ENCODE assay signal across 12 mouse cellular contexts in genomic region chr2:152931456-152932160, GRCm38 (mm10). TPM values are rescaled to one million over a fixed set of nuclear protein-coding genes. Genes with fewer than 3 reads are reported as not detected.
A peak's percentile ranks its signal among the peaks of the same experiment; 100 is the strongest.
DNase-seq lines count a peak whose midpoint lies in the region; ATAC-seq and TF ChIP-seq lines count a peak whose summit lies in the region.
"Had no signal": no experiment of that assay in that cellular context is flagged by ENCODE, and none has a peak within 500 bp of the region (broad histone marks: within the 10 kb centered on the region; RNA-seq: fewer than 3 reads in every experiment).

No protein-coding gene starts in this region.

- no peak overlapping the region for H3K27ac ChIP-seq in hindbrain, embryonic 16.5 days (ENCODE audit: low read depth, low read length)
- no peak overlapping the region for H3K27ac ChIP-seq in hindbrain, embryonic 11.5 days (ENCODE audit: low read depth, low read length)
- H3K27ac ChIP-seq in midbrain, postnatal 0 days (ENCODE audit: low read depth, low read length) = peak overlapping the region; percentile 38; the same call in 1 of the 2 replicates
- H3K27ac ChIP-seq in midbrain, embryonic 11.5 days (ENCODE audit: low read depth, low read length) = no peak overlapping the region
- no peak overlapping the region; the same call in 1 of the 2 replicates for H3K27ac ChIP-seq in embryonic facial prominence, embryonic 15.5 days (replicated peaks)
- peak overlapping the region; percentile 60 for H3K27ac ChIP-seq in stomach, embryonic 16.5 days (ENCODE audit: low read length)
- H3K27ac ChIP-seq: liver, embryonic 14.5 days had no signal

- H3K36me3 ChIP-seq in hindbrain, embryonic 16.5 days (ENCODE audit: control insufficient read depth, insufficient read depth, low read length) = no peaks in the 10 kb centered on the region
- no peaks in the 10 kb centered on the region for H3K36me3 ChIP-seq in hindbrain, embryonic 11.5 days (ENCODE audit: control insufficient read depth, insufficient read depth, low read length)
- no peaks in the 10 kb centered on the region for H3K36me3 ChIP-seq in midbrain, postnatal 0 days (ENCODE audit: insufficient read depth, low read length)
- H3K36me3 ChIP-seq in midbrain, embryonic 11.5 days (ENCODE audit: control insufficient read depth, insufficient read depth, low read length) = no peaks in the 10 kb centered on the region
- H3K36me3 ChIP-seq in embryonic facial prominence, embryonic 15.5 days = no peaks in the 10 kb centered on the region
- H3K36me3 ChIP-seq in stomach, embryonic 16.5 days (ENCODE audit: control insufficient read depth, insufficient read depth, low read length) = no peaks in the 10 kb centered on the region

- 81% methylated on average over 11 of the region's 12 CpGs for WGBS in hindbrain, embryonic 16.5 days
- 71% methylated on average over 12 of the region's 12 CpGs for WGBS in hindbrain, embryonic 11.5 days
- 71% methylated on average over 11 of the region's 12 CpGs for WGBS in midbrain, postnatal 0 days
- WGBS in midbrain, embryonic 11.5 days = 81% methylated on average over 12 of the region's 12 CpGs
- WGBS in embryonic facial prominence, embryonic 15.5 days = 75% methylated on average over 12 of the region's 12 CpGs
- WGBS in stomach, embryonic 16.5 days = 65% methylated on average over 12 of the region's 12 CpGs

- H3K9ac ChIP-seq in hindbrain, embryonic 16.5 days (ENCODE audit: low read depth, low read length) = no peak overlapping the region
- H3K9ac ChIP-seq in hindbrain, embryonic 11.5 days (ENCODE audit: low read depth, low read length) = no peak overlapping the region
- no peak overlapping the region for H3K9ac ChIP-seq in midbrain, postnatal 0 days (replicated peaks; ENCODE audit: low read length, poor library complexity, severe bottlenecking)
- H3K9ac ChIP-seq in midbrain, embryonic 11.5 days (ENCODE audit: low read length) = no peak overlapping the region
- no peak overlapping the region for H3K9ac ChIP-seq in embryonic facial prominence, embryonic 15.5 days
- peak overlapping the region; percentile 54 for H3K9ac ChIP-seq in stomach, embryonic 16.5 days (ENCODE audit: low read length)
- H3K9ac ChIP-seq: liver, embryonic 14.5 days had no signal

- H3K4me2 ChIP-seq in hindbrain, embryonic 16.5 days (ENCODE audit: low read length) = no peak overlapping the region
- no peak overlapping the region for H3K4me2 ChIP-seq in hindbrain, embryonic 11.5 days (replicated peaks; ENCODE audit: low read depth, low read length)
- H3K4me2 ChIP-seq in midbrain, postnatal 0 days (ENCODE audit: low read depth, low read length, poor library complexity, severe bottlenecking) = no peak overlapping the region
- H3K4me2 ChIP-seq in midbrain, embryonic 11.5 days = no peak overlapping the region
- H3K4me2 ChIP-seq in embryonic facial prominence, embryonic 15.5 days (replicated peaks) = no peak overlapping the region
- H3K4me2 ChIP-seq in stomach, embryonic 16.5 days (ENCODE audit: low read depth, low read length) = no peak overlapping the region

- no peaks in the 10 kb centered on the region for H3K9me3 ChIP-seq in hindbrain, embryonic 16.5 days (ENCODE audit: control insufficient read depth, low read length)
- no peaks in the 10 kb centered on the region for H3K9me3 ChIP-seq in hindbrain, embryonic 11.5 days (ENCODE audit: control insufficient read depth, low read length)
- no peaks in the 10 kb centered on the region for H3K9me3 ChIP-seq in midbrain, postnatal 0 days (ENCODE audit: low read length)
- H3K9me3 ChIP-seq in midbrain, embryonic 11.5 days (ENCODE audit: control insufficient read depth, low read length) = no peaks in the 10 kb centered on the region
- H3K9me3 ChIP-seq in embryonic facial prominence, embryonic 15.5 days (replicated peaks) = no peaks in the 10 kb centered on the region
- H3K9me3 ChIP-seq in stomach, embryonic 16.5 days (replicated peaks; ENCODE audit: control insufficient read depth, low read length) = no peaks in the 10 kb centered on the region

- no peak for TF ChIP-seq CTCF in midbrain, postnatal 0 days (IDR thresholded peaks at IDR 0.05)

- 0 out of 2 replicates have a peak, but pooled peaks cover 2% of the 10 kb centered on the region for H3K27me3 ChIP-seq in hindbrain, embryonic 16.5 days (replicated peaks; ENCODE audit: control insufficient read depth, insufficient read depth, low read length)
- H3K27me3 ChIP-seq in hindbrain, embryonic 11.5 days (ENCODE audit: control insufficient read depth, insufficient read depth, low read length) = no peaks in the 10 kb centered on the region
- no peaks in the 10 kb centered on the region for H3K27me3 ChIP-seq in midbrain, postnatal 0 days (ENCODE audit: insufficient read depth, low read length)
- no peaks in the 10 kb centered on the region; the same call in 1 of the 2 replicates for H3K27me3 ChIP-seq in midbrain, embryonic 11.5 days (ENCODE audit: control insufficient read depth, insufficient read depth, low read length)
- no peaks in the 10 kb centered on the region for H3K27me3 ChIP-seq in embryonic facial prominence, embryonic 15.5 days
- H3K27me3 ChIP-seq in stomach, embryonic 16.5 days (ENCODE audit: control insufficient read depth, insufficient read depth, low read length) = no peaks in the 10 kb centered on the region
- H3K27me3 ChIP-seq: Patski had no signal

- DNase-seq in hindbrain, embryonic 11.5 days (ENCODE audit: low spot score) = no peak
- no peak for DNase-seq in midbrain, postnatal 0 days (ENCODE audit: low spot score)
- DNase-seq in midbrain, embryonic 11.5 days (ENCODE audit: low spot score, missing footprints) = no peak
- DNase-seq in cerebellum, adult 8-10 months = no peak
- DNase-seq: cerebellum, postnatal 36 days had no signal

- no peak overlapping the region for H3K4me3 ChIP-seq in hindbrain, embryonic 16.5 days (ENCODE audit: low read length)
- H3K4me3 ChIP-seq in hindbrain, embryonic 11.5 days (ENCODE audit: low read depth, low read length) = no peak overlapping the region
- H3K4me3 ChIP-seq in midbrain, postnatal 0 days (ENCODE audit: low read depth, low read length) = no peak overlapping the region
- no peak overlapping the region for H3K4me3 ChIP-seq in midbrain, embryonic 11.5 days (ENCODE audit: low read depth, low read length)
- H3K4me3 ChIP-seq in embryonic facial prominence, embryonic 15.5 days (replicated peaks) = 0 out of 2 replicates have a peak overlapping the region, but pooled peaks have one; percentile 0
- peak overlapping the region; percentile 21 for H3K4me3 ChIP-seq in stomach, embryonic 16.5 days (replicated peaks; ENCODE audit: low read length)

- ATAC-seq in hindbrain, embryonic 16.5 days = peak; percentile 18; the same call in 1 of the 2 replicates
- ATAC-seq in hindbrain, embryonic 11.5 days (ENCODE audit: low FRiP score) = no peak
- no peak for ATAC-seq in midbrain, postnatal 0 days (ENCODE audit: low FRiP score)
- ATAC-seq in midbrain, embryonic 11.5 days (ENCODE audit: low FRiP score) = no peak
- ATAC-seq in embryonic facial prominence, embryonic 15.5 days (ENCODE audit: insufficient number of reproducible peaks, low FRiP score, low TSS enrichment, low read depth) = no peak
- no peak for ATAC-seq in stomach, embryonic 16.5 days (ENCODE audit: insufficient read depth, low FRiP score)
- ATAC-seq: Patski had no signal

- H3K4me1 ChIP-seq in hindbrain, embryonic 16.5 days (ENCODE audit: control insufficient read depth, insufficient read depth, low read depth, low read length) = no peaks in the 10 kb centered on the region
- 0 out of 2 replicates have a peak, but pooled peaks cover 2% of the 10 kb centered on the region for H3K4me1 ChIP-seq in hindbrain, embryonic 11.5 days (replicated peaks; ENCODE audit: control insufficient read depth, insufficient read depth, low read length)
- no peaks in the 10 kb centered on the region for H3K4me1 ChIP-seq in midbrain, postnatal 0 days (ENCODE audit: insufficient read depth, low read length)
- H3K4me1 ChIP-seq in midbrain, embryonic 11.5 days (ENCODE audit: control insufficient read depth, insufficient read depth, low read length) = no peaks in the 10 kb centered on the region
- H3K4me1 ChIP-seq in embryonic facial prominence, embryonic 15.5 days = peaks cover 23% of the 10 kb centered on the region; the same call in 1 of the 2 replicates
- peaks cover 15% of the 10 kb centered on the region for H3K4me1 ChIP-seq in stomach, embryonic 16.5 days (ENCODE audit: control insufficient read depth, insufficient read depth, low read length)

RNA-seq across cellular contexts. Expression of gene Foxs1, which starts 1.4 kb away (rescaled TPM):
- 4.2 and 4.5 TPM in 2 replicates for polyA plus RNA-seq in hindbrain, embryonic 16.5 days (2015; fragmentation: Nextera tagmentation; extraction: Ambion mirVana)
- 1.7 and 1.9 TPM in 2 replicates for polyA plus RNA-seq in hindbrain, embryonic 11.5 days (2014; fragmentation: Nextera tagmentation; extraction: Ambion mirVana)
- 4.0 and 6.8 TPM in 2 replicates for total RNA-seq in midbrain, postnatal 0 days (2014; rRNA removed)
- 2.4 and 3.3 TPM in 2 replicates for polyA plus RNA-seq in midbrain, postnatal 0 days (2015; fragmentation: Nextera tagmentation; extraction: Ambion mirVana)
- 2.1 and 2.6 TPM in 2 replicates for polyA plus RNA-seq in midbrain, embryonic 11.5 days (2014; fragmentation: Nextera tagmentation; extraction: Ambion mirVana)
- 3.4 TPM in 2 replicates for polyA plus RNA-seq in embryonic facial prominence, embryonic 15.5 days (2015; fragmentation: Nextera tagmentation; extraction: Ambion mirVana)
- polyA plus RNA-seq in stomach, embryonic 16.5 days (2015; fragmentation: Nextera tagmentation; extraction: Ambion mirVana) = 4.5 and 5.3 TPM in 2 replicates
- total RNA-seq: granulocyte monocyte progenitor cell, adult 5-6 weeks had no signal

RNA-seq across cellular contexts. Expression of gene Dusp15, which starts 19.9 kb away (rescaled TPM):
- 11.6 and 13.6 TPM in 2 replicates for polyA plus RNA-seq in hindbrain, embryonic 16.5 days (2015; fragmentation: Nextera tagmentation; extraction: Ambion mirVana)
- 1.4 and 2.3 TPM in 2 replicates for polyA plus RNA-seq in hindbrain, embryonic 11.5 days (2014; fragmentation: Nextera tagmentation; extraction: Ambion mirVana)
- 44.9 and 47.1 TPM in 2 replicates for total RNA-seq in midbrain, postnatal 0 days (2014; rRNA removed)
- polyA plus RNA-seq in midbrain, postnatal 0 days (2015; fragmentation: Nextera tagmentation; extraction: Ambion mirVana) = 24.6 and 25.2 TPM in 2 replicates
- polyA plus RNA-seq in midbrain, embryonic 11.5 days (2014; fragmentation: Nextera tagmentation; extraction: Ambion mirVana) = 0.46 and 0.89 TPM in 2 replicates
- 0.29 and 0.53 TPM in 2 replicates for polyA plus RNA-seq in embryonic facial prominence, embryonic 15.5 days (2015; fragmentation: Nextera tagmentation; extraction: Ambion mirVana)
- 0.06 and 0.24 TPM in 2 replicates for polyA plus RNA-seq in stomach, embryonic 16.5 days (2015; fragmentation: Nextera tagmentation; extraction: Ambion mirVana)
- total RNA-seq: granulocyte monocyte progenitor cell, adult 5-6 weeks had no signal

RNA-seq across cellular contexts. Expression of gene Mylk2, which starts 20.5 kb away (rescaled TPM):
- polyA plus RNA-seq in hindbrain, embryonic 16.5 days (2015; fragmentation: Nextera tagmentation; extraction: Ambion mirVana) = 0.21 and 0.44 TPM in 2 replicates
- polyA plus RNA-seq in hindbrain, embryonic 11.5 days (2014; fragmentation: Nextera tagmentation; extraction: Ambion mirVana) = not detected in 2 replicates
- total RNA-seq in midbrain, postnatal 0 days (2014; rRNA removed) = 0.16 TPM in 1 of 2 replicates, not detected in the other
- polyA plus RNA-seq in midbrain, postnatal 0 days (2015; fragmentation: Nextera tagmentation; extraction: Ambion mirVana) = 0.05 TPM in 1 of 2 replicates, not detected in the other
- polyA plus RNA-seq in midbrain, embryonic 11.5 days (2014; fragmentation: Nextera tagmentation; extraction: Ambion mirVana) = not detected in 2 replicates
- polyA plus RNA-seq in embryonic facial prominence, embryonic 15.5 days (2015; fragmentation: Nextera tagmentation; extraction: Ambion mirVana) = 0.73 and 0.92 TPM in 2 replicates
- polyA plus RNA-seq in stomach, embryonic 16.5 days (2015; fragmentation: Nextera tagmentation; extraction: Ambion mirVana) = 0.07 and 1.8 TPM in 2 replicates
- total RNA-seq: granulocyte monocyte progenitor cell, adult 5-6 weeks had no signal
- polyA plus RNA-seq: liver, embryonic 14.5 days; neural tube, embryonic 11.5 days had no signal

RNA-seq across cellular contexts. Expression of gene Ttll9, which starts 30.7 kb away (rescaled TPM):
- polyA plus RNA-seq in hindbrain, embryonic 16.5 days (2015; fragmentation: Nextera tagmentation; extraction: Ambion mirVana) = 9.2 and 10.5 TPM in 2 replicates
- polyA plus RNA-seq in hindbrain, embryonic 11.5 days (2014; fragmentation: Nextera tagmentation; extraction: Ambion mirVana) = 1.4 and 1.7 TPM in 2 replicates
- total RNA-seq in midbrain, postnatal 0 days (2014; rRNA removed) = 4.9 and 7.8 TPM in 2 replicates
- polyA plus RNA-seq in midbrain, postnatal 0 days (2015; fragmentation: Nextera tagmentation; extraction: Ambion mirVana) = 7.6 and 7.9 TPM in 2 replicates
- polyA plus RNA-seq in midbrain, embryonic 11.5 days (2014; fragmentation: Nextera tagmentation; extraction: Ambion mirVana) = 1.1 and 2.0 TPM in 2 replicates
- 1.2 and 4.3 TPM in 2 replicates for polyA plus RNA-seq in embryonic facial prominence, embryonic 15.5 days (2015; fragmentation: Nextera tagmentation; extraction: Ambion mirVana)
- polyA plus RNA-seq in stomach, embryonic 16.5 days (2015; fragmentation: Nextera tagmentation; extraction: Ambion mirVana) = 0.27 TPM in 2 replicates

Comparison
In these comparisons a context has a peak if more than half of its experiments do, and no peak if none do; other contexts are left out.
1. H3K27ac ChIP-seq: peak in midbrain, postnatal 0 days (single experiment) and stomach, embryonic 16.5 days (single experiment); none in hindbrain, embryonic 16.5 days (single experiment), hindbrain, embryonic 11.5 days (single experiment), midbrain, embryonic 11.5 days (single experiment) and embryonic facial prominence, embryonic 15.5 days (single experiment).
2. H3K4me3 ChIP-seq: peak in embryonic facial prominence, embryonic 15.5 days (single experiment) and stomach, embryonic 16.5 days (single experiment); none in hindbrain, embryonic 16.5 days (single experiment), hindbrain, embryonic 11.5 days (single experiment), midbrain, postnatal 0 days (single experiment) and midbrain, embryonic 11.5 days (single experiment).